Mouse (Mus musculus) kidney, postnatal 25 days (tissue): ENCODE data around the gene Arhgap1.
A peak's percentile ranks its signal among the peaks of the same experiment; 100 is the strongest.
"Not testable (repeated sequence)": the region's sequence is repeated elsewhere in the genome, so short reads cannot be mapped to it uniquely, and the experiment has no call there.

Experiments used
- DNase-seq, 2 experiments: peaks; one replicate each; pipeline ENCODE4 v3.0.0; 2021; ENCODE audit warnings: mixed read lengths in 2 of 2

Gene Arhgap1

GRCm38 (mm10) chr2:91649553-91650359 is at the start of gene Arhgap1, which contains the start of gene Zfp408:
TSS of gene Arhgap1 (plus strand) at chr2:91649860.
TSS of gene Zfp408 (minus strand) at chr2:91649791.
- peak; percentile 99 for DNase-seq

- DNase-seq, result no peak
These were observed 49.2 kb upstream of the Arhgap1 start for GRCm38 (mm10) chr2:91600475-91600874.

DNA sequence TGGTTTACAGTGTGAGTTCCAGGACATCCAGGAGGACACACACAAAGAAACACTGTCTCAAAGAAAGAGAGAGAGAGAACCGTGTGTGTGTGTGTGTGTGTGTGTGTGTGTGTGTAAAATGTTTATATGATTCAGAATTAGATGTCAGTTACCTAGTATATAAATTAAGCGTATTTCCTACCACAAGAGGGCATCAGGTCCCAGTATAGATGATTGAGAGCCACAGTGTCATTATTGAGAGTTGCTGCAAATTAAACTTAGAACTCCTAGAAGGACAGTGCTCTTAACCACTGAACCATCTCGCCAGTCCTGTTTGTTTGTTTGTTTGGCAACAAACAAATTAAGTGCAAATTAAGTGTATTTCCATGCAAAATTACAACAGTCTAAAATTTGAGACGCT is 47.3 kb upstream of the Arhgap1 start:
- no peak for DNase-seq

GRCm38 (mm10) chr2:91609370-91609769 is 40.3 kb upstream of the Arhgap1 start:
- not testable (repeated sequence) for DNase-seq

DNA sequence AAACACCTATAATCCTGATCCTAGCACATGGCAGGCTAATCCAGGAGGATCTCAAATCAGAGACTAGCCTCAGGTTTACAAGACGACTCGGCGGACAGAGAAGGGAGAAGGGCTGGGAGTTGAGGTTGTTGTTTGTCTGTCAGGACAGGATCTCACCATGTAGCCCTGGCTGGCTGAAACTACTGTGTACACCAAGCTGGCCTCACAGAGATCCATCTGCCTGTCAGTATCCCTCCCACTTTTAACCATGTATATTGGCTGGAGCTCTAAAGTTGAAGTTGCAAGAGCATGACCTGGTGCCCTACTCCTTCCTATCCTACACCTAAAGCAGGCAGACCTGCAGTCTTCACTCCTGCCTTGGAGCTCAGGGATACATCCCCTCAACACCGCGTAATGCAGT is 27.3 kb upstream of the Arhgap1 start:
- DNase-seq, result no peak

GRCm38 (mm10) chr2:91623366-91623765 is 26.3 kb upstream of the Arhgap1 start:
- DNase-seq, result not testable (repeated sequence)

DNA sequence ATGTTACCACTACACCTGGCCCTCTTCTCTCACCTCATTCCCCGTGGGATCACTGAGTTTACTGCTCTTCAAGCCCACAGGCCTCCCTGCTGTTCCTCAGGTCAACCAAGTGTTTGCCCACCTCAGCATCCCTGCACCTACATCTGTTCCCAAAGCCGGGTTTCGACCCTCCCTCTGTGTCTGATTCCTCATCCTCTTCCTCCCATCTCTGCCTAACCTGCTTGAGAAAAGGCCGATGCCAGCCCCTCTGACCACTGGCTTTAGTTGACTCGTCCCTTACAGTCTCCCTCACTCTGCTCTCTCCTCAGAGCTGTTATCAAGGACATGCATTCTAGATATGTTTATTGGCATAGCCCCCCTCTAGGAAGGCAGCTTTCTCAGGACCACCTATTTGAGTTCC is 22.2 kb upstream of the Arhgap1 start:
- DNase-seq, result no peak

DNA sequence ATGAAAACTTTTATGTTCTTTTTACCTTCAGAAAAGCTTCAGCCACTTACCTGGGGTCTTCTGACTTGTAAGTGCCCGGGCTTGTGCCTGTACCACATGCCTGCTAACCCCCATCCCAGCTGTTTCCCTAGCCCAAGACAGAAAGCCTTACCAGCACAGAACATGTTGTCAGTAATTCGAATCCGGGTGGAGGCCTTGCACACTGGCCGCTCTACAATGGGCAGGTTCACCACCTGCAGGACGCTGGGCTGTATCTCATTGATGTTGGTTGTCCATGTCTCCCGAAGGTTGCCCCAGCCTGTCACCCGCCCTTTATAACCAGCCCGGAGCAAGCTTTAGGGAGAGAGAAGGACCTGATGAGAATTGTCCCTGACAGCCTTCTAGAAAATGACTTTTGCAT is 21.5 kb upstream of the Arhgap1 start:
- DNase-seq, result no peak

DNA sequence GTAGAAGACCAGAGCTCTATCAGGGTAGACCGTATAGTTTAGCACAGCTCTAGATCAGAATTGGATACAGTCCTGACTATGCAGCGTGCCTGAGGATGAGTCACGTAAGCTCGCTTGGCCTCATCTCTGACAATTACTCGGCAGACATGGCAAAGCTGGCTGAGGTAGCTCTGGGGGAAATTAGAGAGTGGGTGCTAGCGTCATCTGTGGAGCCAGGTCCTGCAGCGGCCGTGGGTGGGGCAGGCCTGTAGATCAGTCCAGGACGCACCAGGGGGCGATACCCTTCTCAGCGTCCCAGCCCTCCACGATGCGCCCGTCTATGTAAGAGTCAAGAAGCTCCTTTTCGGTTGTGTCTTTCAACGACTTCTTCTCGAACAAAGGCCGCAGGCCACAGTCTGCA is 20.0 kb upstream of the Arhgap1 start:
- DNase-seq, result no peak

DNA sequence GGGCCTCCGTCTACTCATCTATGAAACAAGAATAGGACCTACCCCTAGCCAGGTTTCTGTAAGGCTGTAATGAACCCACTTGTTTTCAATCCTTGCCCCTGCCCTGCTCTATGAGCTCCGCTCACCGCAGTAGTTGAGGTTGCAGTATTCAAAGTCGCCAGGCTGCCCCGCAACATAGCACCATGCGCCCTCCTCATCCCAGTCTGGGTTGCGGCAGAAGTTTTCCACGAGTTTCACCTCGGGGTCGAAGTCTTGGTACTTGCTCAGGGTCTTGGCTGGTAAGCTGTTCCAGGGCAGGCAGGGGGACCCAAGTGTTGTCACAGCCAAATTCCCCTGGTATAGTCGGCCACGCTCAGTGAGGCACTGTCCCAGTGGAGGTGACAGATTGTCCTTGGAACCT is 19.3 kb upstream of the Arhgap1 start:
- no peak for DNase-seq

DNA sequence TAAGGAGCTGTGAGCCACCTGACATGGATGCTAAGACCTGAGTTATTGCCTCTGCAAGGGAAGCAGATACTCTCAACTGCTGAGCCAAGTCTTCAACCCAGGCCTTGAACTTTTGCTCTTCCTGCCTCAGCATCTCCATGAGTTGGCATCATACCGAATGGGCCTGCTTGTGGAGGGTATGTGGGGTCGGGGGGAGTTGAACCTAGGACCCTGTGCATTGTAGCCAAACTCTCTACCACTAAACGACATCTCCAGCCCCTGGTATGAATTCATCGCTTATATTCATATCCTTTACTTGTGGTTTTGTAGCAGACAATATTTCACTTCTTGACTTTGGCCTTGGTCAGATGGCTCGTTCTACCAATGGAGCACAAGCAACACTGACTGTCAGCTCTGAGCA is 17.8 kb upstream of the Arhgap1 start:
- no peak for DNase-seq

DNA sequence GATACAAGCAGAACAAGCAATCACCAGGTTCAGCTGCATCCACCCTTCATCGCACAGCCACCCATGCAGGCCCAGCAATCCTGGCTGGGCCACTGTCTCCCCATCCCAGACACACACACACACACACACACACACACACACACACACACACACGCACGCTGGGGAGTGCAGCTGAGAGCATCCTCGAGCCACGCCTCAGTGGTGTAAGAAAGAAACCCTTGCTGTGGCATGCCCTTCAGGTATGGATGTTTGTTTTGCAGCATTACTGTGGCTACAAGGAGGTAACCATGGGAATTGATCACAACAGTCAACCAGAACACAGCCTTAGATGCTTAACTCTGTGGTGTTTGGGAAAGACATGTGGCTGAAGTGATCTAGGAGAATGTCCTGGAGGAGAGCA is 17.3 kb upstream of the Arhgap1 start:
- DNase-seq, result no peak

DNA sequence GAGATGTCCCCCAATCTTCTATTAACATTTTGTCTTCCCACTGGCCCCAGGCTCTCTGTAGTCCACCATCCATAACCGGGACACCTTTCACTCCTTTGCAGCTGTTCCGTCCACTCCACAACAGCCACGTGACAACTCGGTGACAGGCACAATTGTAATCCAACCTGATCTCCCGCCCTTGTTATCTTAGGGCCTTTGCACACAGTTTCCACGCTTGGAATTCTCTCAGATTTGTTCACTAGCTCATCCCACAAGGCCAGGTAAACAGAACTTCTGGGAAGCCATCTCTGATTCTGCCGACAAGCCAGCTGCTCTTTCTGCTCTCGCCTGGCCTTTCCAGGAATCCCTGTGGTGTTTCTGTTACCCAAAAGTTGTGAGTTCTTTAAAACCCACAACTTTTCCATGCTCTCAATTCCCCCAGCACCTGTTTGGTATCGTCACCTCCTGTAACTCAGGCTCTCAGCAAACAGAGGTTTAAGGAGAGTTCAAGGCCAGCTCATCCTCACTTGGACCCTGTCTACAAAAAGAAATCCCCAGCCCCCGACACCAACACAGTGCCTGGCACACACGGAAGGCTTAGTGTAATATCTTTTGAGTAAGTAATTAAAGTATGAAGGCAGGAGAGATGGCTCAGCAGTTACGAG is 16.2 kb upstream of the Arhgap1 start:
- no peak for DNase-seq

- DNase-seq, result peak in 1 of 2 experiments; percentile 10
These were observed 14.8 kb upstream of the Arhgap1 start for GRCm38 (mm10) chr2:91634841-91635240.

DNA sequence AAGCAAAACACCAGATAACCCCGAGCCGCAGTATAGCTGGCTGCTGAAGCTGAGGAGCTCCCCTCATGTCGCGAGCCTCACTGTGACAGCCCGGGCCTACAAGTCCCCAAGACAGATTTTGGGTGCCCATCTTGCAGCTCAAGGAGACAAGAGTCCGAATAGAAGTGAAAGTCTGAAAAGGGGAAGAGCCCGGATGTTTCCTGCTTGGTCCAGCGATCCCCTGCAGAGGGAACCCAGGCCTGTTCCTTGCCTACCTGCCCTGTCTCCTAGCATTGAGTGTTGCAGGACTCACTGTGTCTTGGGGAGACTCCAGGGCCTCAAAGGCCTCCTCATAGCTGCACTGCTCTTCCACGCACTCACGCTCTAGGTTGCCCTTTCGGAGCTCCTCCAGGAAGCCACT is 14.2 kb upstream of the Arhgap1 start:
- DNase-seq, result peak in 1 of 2 experiments; percentile 26

- peak in 1 of 2 experiments; percentile 23 for DNase-seq
These were observed 13.4 kb upstream of the Arhgap1 start, which contains the start of gene F2 for GRCm38 (mm10) chr2:91636229-91636628. TSS of gene F2 (minus strand) at chr2:91636414.

GRCm38 (mm10) chr2:91636727-91637338 is 12.8 kb upstream of the Arhgap1 start:
- peak in 1 of 2 experiments; percentile 23 for DNase-seq

- DNase-seq, result no peak
These were observed 10.7 kb upstream of the Arhgap1 start for GRCm38 (mm10) chr2:91638931-91639330.

DNA sequence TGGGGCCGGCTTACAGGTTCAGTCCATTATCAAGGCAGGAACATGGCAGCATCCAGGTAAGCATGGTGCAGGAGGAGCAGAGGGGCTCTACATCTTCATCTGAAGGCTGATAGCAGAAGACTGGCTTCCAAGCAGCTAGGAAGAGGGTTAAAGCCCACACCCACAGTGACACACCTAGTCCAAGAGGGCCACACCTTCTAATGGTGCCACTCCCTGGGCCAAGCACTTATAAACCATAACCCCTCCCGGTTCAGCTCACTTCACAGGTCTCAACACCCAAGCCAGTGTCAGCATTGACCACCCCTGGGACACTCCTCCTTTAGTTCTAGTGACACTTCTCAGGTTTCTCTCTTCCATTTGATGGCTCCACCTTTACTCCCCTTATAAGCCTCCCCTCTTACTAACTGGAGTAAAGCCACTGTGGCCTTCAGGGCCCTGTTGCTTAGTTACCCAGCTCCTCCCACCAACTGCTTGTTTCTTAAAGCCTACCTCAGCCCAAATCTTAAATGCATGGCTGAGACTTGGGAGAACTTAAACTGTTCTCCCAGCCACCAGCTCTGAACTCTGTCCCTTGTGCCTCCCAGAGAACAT is 6.7 kb upstream of the Arhgap1 start:
- no peak for DNase-seq

- DNase-seq, result no peak
These were observed 5.6 kb upstream of the Arhgap1 start for GRCm38 (mm10) chr2:91644021-91644420.

- no peak for DNase-seq
These were observed 4.3 kb upstream of the Arhgap1 start for GRCm38 (mm10) chr2:91645354-91645753.

- DNase-seq, result no peak
These were observed 3.8 kb upstream of the Arhgap1 start for GRCm38 (mm10) chr2:91645811-91646210.

DNA sequence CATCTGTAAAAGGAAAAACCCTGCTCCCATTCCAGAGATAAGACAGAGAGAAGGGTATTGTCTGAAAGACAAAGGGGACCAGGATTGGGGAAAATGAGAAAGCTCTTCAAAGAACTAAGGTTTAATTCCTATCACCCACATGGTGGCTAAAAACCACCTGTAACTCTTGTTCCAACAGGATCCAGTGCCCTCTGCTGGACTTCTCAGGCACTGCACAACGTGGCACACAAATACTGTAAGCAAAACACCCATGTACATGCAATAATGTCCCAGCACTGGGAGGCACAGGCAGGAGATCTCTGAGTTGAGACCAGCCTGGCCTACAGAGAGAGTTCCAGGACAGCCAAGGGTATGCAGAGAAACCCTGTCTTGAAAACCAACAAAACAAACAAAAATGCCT is 2.9 kb upstream of the Arhgap1 start:
- DNase-seq, result peak; percentile 66 to 81
